Mouse (Mus musculus) adrenal gland, postnatal 10 days (tissue): Measurements from ENCODE around the gene Dhrs11. TPM values are rescaled to one million over a fixed set of nuclear protein-coding genes. Genes with fewer than 3 reads are reported as not detected.
"Not testable (repeated sequence)": the region's sequence is repeated elsewhere in the genome, so short reads cannot be mapped to it uniquely, and the experiment has no call there.

Source experiments
- DNase-seq: peaks from one replicate; pipeline ENCODE4 v3.0.0; 2021; ENCODE audit warnings: mixed read lengths
- long read RNA-seq, 2 experiments: library from polyadenylated mRNA; stranded (forward); transcript quantifications; one replicate each; pipeline ENCODE4 v2.0.0; 2021
- total RNA-seq, 2 experiments: library from RNA; stranded (reverse); gene quantifications; 2 replicates each; pipeline ENCODE4 v1.2.3; 2021

The Dhrs11 gene
- 10 to 100 TPM; 40.8 to 45.8 TPM for total RNA-seq
- long read RNA-seq, experiment 1, transcript Dhrs11-201 (7 exons, 1,254 nt): major isoform, 50 of 66 reads
- long read RNA-seq, experiment 1, partial matches to known transcripts: 7 of 66 reads
- long read RNA-seq, experiment 1, other reads (novel, unspliced or antisense): 9 of 66 reads
- long read RNA-seq, experiment 2, transcript Dhrs11-201 (7 exons, 1,254 nt): major isoform, 26 of 35 reads
- long read RNA-seq, experiment 2, partial matches to known transcripts: 1 of 35 reads
- long read RNA-seq, experiment 2, other reads (novel, unspliced or antisense): 8 of 35 reads

- DNase-seq: peak; percentile 98
Observed at GRCm38 (mm10) chr11:84828516-84829399, at the start of gene Dhrs11. Gene Dhrs11, minus strand, starts transcription at chr11:84828994.

- DNase-seq: not testable (repeated sequence)
Observed at GRCm38 (mm10) chr11:84876020-84876419, 47.2 kb upstream of the Dhrs11 start.

- no peak for DNase-seq
Observed at GRCm38 (mm10) chr11:84873042-84873833, 44.4 kb upstream of the Dhrs11 start.

- DNase-seq: no peak
Observed at GRCm38 (mm10) chr11:84871548-84872069, 42.8 kb upstream of the Dhrs11 start.

GRCm38 (mm10) chr11:84871046-84871445 is 42.3 kb upstream of the Dhrs11 start:
- DNase-seq: no peak

- DNase-seq: peak; percentile 96
Observed at GRCm38 (mm10) chr11:84870337-84871043, 41.7 kb upstream of the Dhrs11 start, which contains the start of gene Ggnbp2. Gene Ggnbp2, minus strand, starts transcription at chr11:84870817.

GRCm38 (mm10) chr11:84869537-84870232 is 40.9 kb upstream of the Dhrs11 start:
- DNase-seq: peak; percentile 97

- DNase-seq: no peak
Observed at GRCm38 (mm10) chr11:84868786-84869259, 40.0 kb upstream of the Dhrs11 start.

- DNase-seq: no peak
Observed at GRCm38 (mm10) chr11:84867586-84867985, 38.8 kb upstream of the Dhrs11 start.

- DNase-seq: no peak
Observed at GRCm38 (mm10) chr11:84865268-84865667, 36.5 kb upstream of the Dhrs11 start.

- no peak for DNase-seq
Observed at GRCm38 (mm10) chr11:84855285-84855684, 26.5 kb upstream of the Dhrs11 start.

- peak; percentile 40 for DNase-seq
Observed at GRCm38 (mm10) chr11:84847475-84848090, 18.8 kb upstream of the Dhrs11 start.

- DNase-seq: no peak
Observed at GRCm38 (mm10) chr11:84846741-84847474, 18.1 kb upstream of the Dhrs11 start.

GRCm38 (mm10) chr11:84839330-84839729 is 10.5 kb upstream of the Dhrs11 start:
- DNase-seq: no peak

GRCm38 (mm10) chr11:84829495-84829894 is 701 bp upstream of the Dhrs11 start:
- DNase-seq: not testable (repeated sequence)

GRCm38 (mm10) chr11:84827901-84828503 is 792 bp downstream of the Dhrs11 start:
- peak; percentile 33 for DNase-seq

GRCm38 (mm10) chr11:84827492-84827891 is 1.3 kb downstream of the Dhrs11 start:
- DNase-seq: no peak

GRCm38 (mm10) chr11:84826185-84826584 is 2.6 kb downstream of the Dhrs11 start:
- peak; percentile 90 for DNase-seq

- no peak for DNase-seq
Observed at GRCm38 (mm10) chr11:84825261-84825807, 3.5 kb downstream of the Dhrs11 start.
